Comparison of ENCODE assay signal across 24 mouse cellular contexts in genomic region chr10:62006371-62006770, GRCm38 (mm10). TPM values are rescaled to one million over a fixed set of nuclear protein-coding genes. Genes with fewer than 3 reads are reported as not detected.
DNase-seq lines count a peak whose midpoint lies in the region; ATAC-seq lines count a peak whose summit lies in the region.
"Had no signal": no experiment of that assay in that cellular context is flagged by ENCODE, and none has a peak within 500 bp of the region (broad histone marks: within the 10 kb centered on the region; RNA-seq: fewer than 3 reads in every experiment).

No protein-coding gene starts in this region.

- no peak overlapping the region for H3K9ac ChIP-seq in forebrain, embryonic 14.5 days (ENCODE audit: low read length)
- no peak overlapping the region for H3K9ac ChIP-seq in forebrain, embryonic 15.5 days (replicated peaks)
- no peak overlapping the region for H3K9ac ChIP-seq in embryonic facial prominence, embryonic 15.5 days
- H3K9ac ChIP-seq: embryonic facial prominence, embryonic 12.5 days; forebrain, embryonic 12.5 days had no signal

- no peaks in the 10 kb centered on the region for H3K9me3 ChIP-seq in forebrain, embryonic 14.5 days (replicated peaks; ENCODE audit: control insufficient read depth, low read length)
- no peaks in the 10 kb centered on the region for H3K9me3 ChIP-seq in forebrain, embryonic 15.5 days
- H3K9me3 ChIP-seq in embryonic facial prominence, embryonic 15.5 days (replicated peaks): no peaks in the 10 kb centered on the region
- H3K9me3 ChIP-seq: embryonic facial prominence, embryonic 12.5 days; forebrain, embryonic 10.5 days; forebrain, embryonic 12.5 days had no signal

- no peaks in the 10 kb centered on the region for H3K27me3 ChIP-seq in forebrain, embryonic 14.5 days (replicated peaks; ENCODE audit: control insufficient read depth, insufficient read depth, low read length)
- H3K27me3 ChIP-seq in forebrain, embryonic 15.5 days: no peaks in the 10 kb centered on the region
- no peaks in the 10 kb centered on the region for H3K27me3 ChIP-seq in embryonic facial prominence, embryonic 15.5 days
- H3K27me3 ChIP-seq: embryonic facial prominence, embryonic 12.5 days had no signal

- peak; percentile 9 for DNase-seq in forebrain, embryonic 14.5 days (ENCODE audit: low spot score)
- peak; percentile 84 for DNase-seq in gonadal fat pad, adult 2 months (ENCODE audit: low read depth)
- no peak for DNase-seq in layer of hippocampus, postnatal 10 days (ENCODE audit: low spot score in 2 of 2)
- no peak for DNase-seq in adrenal gland, adult (ENCODE audit: inconsistent age in 2 of 2, low spot score in 1 of 2)
- DNase-seq: adrenal gland, adult 8-10 months; adrenal gland, postnatal 14 days; adrenal gland, postnatal 36 days; cerebellum, adult 11 months; cerebellum, adult 18-20 months; cerebellum, adult 8-10 months; cerebellum, adult 9-11 months; cerebellum, postnatal 14 days; cerebellum, postnatal 36 days; embryo, embryonic 11 days had no signal

- no peak overlapping the region for H3K27ac ChIP-seq in forebrain, embryonic 14.5 days (ENCODE audit: low read depth, low read length)
- H3K27ac ChIP-seq in forebrain, embryonic 15.5 days (replicated peaks): no peak overlapping the region
- no peak overlapping the region for H3K27ac ChIP-seq in embryonic facial prominence, embryonic 15.5 days (replicated peaks)
- H3K27ac ChIP-seq: embryonic facial prominence, embryonic 12.5 days; forebrain, embryonic 10.5 days; forebrain, embryonic 12.5 days had no signal

- H3K4me2 ChIP-seq in forebrain, embryonic 14.5 days (ENCODE audit: low read length): no peak overlapping the region
- no peak overlapping the region for H3K4me2 ChIP-seq in forebrain, embryonic 15.5 days (replicated peaks)
- H3K4me2 ChIP-seq in embryonic facial prominence, embryonic 15.5 days (replicated peaks): no peak overlapping the region
- H3K4me2 ChIP-seq: embryonic facial prominence, embryonic 12.5 days; forebrain, embryonic 12.5 days had no signal

- no peaks in the 10 kb centered on the region for H3K4me1 ChIP-seq in forebrain, embryonic 14.5 days (ENCODE audit: control insufficient read depth, insufficient read depth, low read length)
- H3K4me1 ChIP-seq in forebrain, embryonic 15.5 days: no peaks in the 10 kb centered on the region
- H3K4me1 ChIP-seq in embryonic facial prominence, embryonic 15.5 days: no peaks in the 10 kb centered on the region
- H3K4me1 ChIP-seq: forebrain, embryonic 12.5 days had no signal

- ATAC-seq in forebrain, embryonic 14.5 days: no peak
- ATAC-seq in forebrain, embryonic 15.5 days (replicated peaks): no peak
- 0 out of 2 replicates have a peak, but pooled peaks have one; percentile 15 for ATAC-seq in embryonic facial prominence, embryonic 15.5 days (ENCODE audit: insufficient number of reproducible peaks, low FRiP score, low TSS enrichment, low read depth)
- ATAC-seq in monocyte, adult 5-6 weeks (replicated peaks; ENCODE audit: insufficient number of reproducible peaks, low FRiP score, low TSS enrichment, poor library complexity, severe bottlenecking): no peak
- ATAC-seq: forebrain, embryonic 16.5 days had no signal

- H3K36me3 ChIP-seq in forebrain, embryonic 14.5 days (ENCODE audit: control insufficient read depth, insufficient read depth, low read length): no peaks in the 10 kb centered on the region
- H3K36me3 ChIP-seq in forebrain, embryonic 15.5 days: no peaks in the 10 kb centered on the region
- no peaks in the 10 kb centered on the region for H3K36me3 ChIP-seq in embryonic facial prominence, embryonic 15.5 days
- H3K36me3 ChIP-seq: embryonic facial prominence, embryonic 12.5 days; forebrain, embryonic 10.5 days; forebrain, embryonic 12.5 days had no signal

- H3K4me3 ChIP-seq in forebrain, embryonic 14.5 days (ENCODE audit: low read depth, low read length): no peak overlapping the region
- no peak overlapping the region for H3K4me3 ChIP-seq in forebrain, embryonic 15.5 days
- H3K4me3 ChIP-seq in embryonic facial prominence, embryonic 15.5 days (replicated peaks): no peak overlapping the region
- H3K4me3 ChIP-seq: embryonic facial prominence, embryonic 12.5 days; forebrain, embryonic 10.5 days; forebrain, embryonic 12.5 days had no signal

- 15% methylated on average over 8 of the region's 8 CpGs for WGBS in forebrain, embryonic 14.5 days
- WGBS in forebrain, embryonic 15.5 days: 18% methylated on average over 8 of the region's 8 CpGs
- WGBS in embryonic facial prominence, embryonic 15.5 days: 46% methylated on average over 8 of the region's 8 CpGs

RNA-seq across cellular contexts. Expression of gene Col13a1, which starts 27.5 kb away (rescaled TPM):
- polyA plus RNA-seq in forebrain, embryonic 14.5 days (2014; fragmentation: Nextera tagmentation; extraction: Ambion mirVana): 0.41 and 1.3 TPM in 2 replicates
- polyA plus RNA-seq in forebrain, embryonic 15.5 days (2015; fragmentation: Nextera tagmentation; extraction: Ambion mirVana): 0.78 and 1.1 TPM in 2 replicates
- polyA plus RNA-seq in embryonic facial prominence, embryonic 15.5 days (2015; fragmentation: Nextera tagmentation; extraction: Ambion mirVana): 13.1 and 17.2 TPM in 2 replicates
- polyA plus RNA-seq in gonadal fat pad, adult 2 months (2012; rRNA removed): 0.97 and 1.8 TPM in 2 replicates
- not detected in 3 replicates for total RNA-seq in monocyte, adult 5-6 weeks (2017)
- 1 to 10 TPM; 2.5 to 2.7 TPM for total RNA-seq in layer of hippocampus, postnatal 10 days (2021)
- total RNA-seq: common myeloid progenitor, adult 5-6 weeks; MEL had no signal
- polyA plus RNA-seq: C2C12 had no signal

Comparison
In these comparisons a context has a peak if more than half of its experiments do, and no peak if none do; other contexts are left out.
1. DNase-seq: peak in forebrain, embryonic 14.5 days (single experiment) and gonadal fat pad, adult 2 months (single experiment); none in layer of hippocampus, postnatal 10 days (0 of 2) and adrenal gland, adult (0 of 2).